In genomic region chr4:59462494-59462893, GRCm38 (mm10) we compare ENCODE assay signal across 15 mouse cellular contexts. TPM values are rescaled to one million over a fixed set of nuclear protein-coding genes. Genes with fewer than 3 reads are reported as not detected.
DNase-seq lines count a peak whose midpoint lies in the region; ATAC-seq and TF ChIP-seq lines count a peak whose summit lies in the region.
"Had no signal": no experiment of that assay in that cellular context is flagged by ENCODE, and none has a peak within 500 bp of the region (broad histone marks: within the 10 kb centered on the region; RNA-seq: fewer than 3 reads in every experiment).

No protein-coding gene starts in this region.

- TF ChIP-seq EP300 in stomach, postnatal 0 days (optimal IDR thresholded peaks at IDR 0.05): no peak

- TF ChIP-seq CTCF in stomach, postnatal 0 days (IDR thresholded peaks at IDR 0.05; ENCODE audit: low read depth): no peak
- TF ChIP-seq CTCF in lung, adult 2 months (IDR thresholded peaks at IDR 0.05; ENCODE audit: insufficient read depth, low read length): no peak

- H3K4me2 ChIP-seq in stomach, embryonic 16.5 days (ENCODE audit: low read depth, low read length): no peak overlapping the region
- no peak overlapping the region for H3K4me2 ChIP-seq in stomach, postnatal 0 days (replicated peaks; ENCODE audit: low read depth)
- H3K4me2 ChIP-seq in liver, embryonic 11.5 days: no peak overlapping the region
- H3K4me2 ChIP-seq: heart, embryonic 13.5 days; midbrain, embryonic 15.5 days; neural tube, embryonic 12.5 days had no signal

- WGBS in stomach, embryonic 16.5 days: 55% methylated on average over 6 of the region's 6 CpGs
- 58% methylated on average over 6 of the region's 6 CpGs for WGBS in stomach, postnatal 0 days
- WGBS in liver, embryonic 11.5 days: 72% methylated on average over 6 of the region's 6 CpGs
- WGBS in lung, adult 2 months: 64% methylated on average over 6 of the region's 6 CpGs

- no peak for TF ChIP-seq POLR2A in lung, adult 2 months (IDR thresholded peaks at IDR 0.05; ENCODE audit: borderline replicate concordance, extremely low read depth, low read depth, low read length)

- H3K4me3 ChIP-seq in stomach, embryonic 16.5 days (replicated peaks; ENCODE audit: low read length): no peak overlapping the region
- H3K4me3 ChIP-seq in stomach, postnatal 0 days (ENCODE audit: low read depth, low read length): no peak overlapping the region
- no peak overlapping the region for H3K4me3 ChIP-seq in liver, embryonic 11.5 days (ENCODE audit: low read depth, low read length)
- no peak overlapping the region for H3K4me3 ChIP-seq in lung, adult 2 months (replicated peaks; ENCODE audit: extremely low read depth, low read depth, low read length)
- H3K4me3 ChIP-seq: heart, embryonic 13.5 days; midbrain, embryonic 15.5 days; neural tube, embryonic 12.5 days had no signal

- H3K9ac ChIP-seq in stomach, embryonic 16.5 days (ENCODE audit: low read length): no peak overlapping the region
- no peak overlapping the region for H3K9ac ChIP-seq in stomach, postnatal 0 days (ENCODE audit: low read length)
- H3K9ac ChIP-seq in liver, embryonic 11.5 days (ENCODE audit: low read depth, low read length): no peak overlapping the region
- H3K9ac ChIP-seq: heart, embryonic 13.5 days; midbrain, embryonic 15.5 days; neural tube, embryonic 12.5 days had no signal

- no peaks in the 10 kb centered on the region for H3K27me3 ChIP-seq in stomach, embryonic 16.5 days (ENCODE audit: control insufficient read depth, insufficient read depth, low read length)
- no peaks in the 10 kb centered on the region for H3K27me3 ChIP-seq in stomach, postnatal 0 days (ENCODE audit: control insufficient read depth, insufficient read depth, low read length)
- no peaks in the 10 kb centered on the region for H3K27me3 ChIP-seq in liver, embryonic 11.5 days (replicated peaks; ENCODE audit: control insufficient read depth, insufficient read depth, low read length)
- H3K27me3 ChIP-seq: heart, embryonic 13.5 days; midbrain, embryonic 15.5 days; neural tube, embryonic 12.5 days had no signal

- peaks cover 16% of the 10 kb centered on the region for H3K4me1 ChIP-seq in stomach, embryonic 16.5 days (ENCODE audit: control insufficient read depth, insufficient read depth, low read length)
- no peaks in the 10 kb centered on the region for H3K4me1 ChIP-seq in stomach, postnatal 0 days (replicated peaks; ENCODE audit: control insufficient read depth, insufficient read depth)
- peaks cover 12% of the 10 kb centered on the region; the same call in 1 of the 2 replicates for H3K4me1 ChIP-seq in liver, embryonic 11.5 days (replicated peaks; ENCODE audit: control insufficient read depth, insufficient read depth, low read length)
- H3K4me1 ChIP-seq in lung, adult 2 months (ENCODE audit: control insufficient read depth, insufficient read depth, low read length): no peaks in the 10 kb centered on the region
- H3K4me1 ChIP-seq: midbrain, embryonic 15.5 days; neural tube, embryonic 12.5 days had no signal

- no peaks in the 10 kb centered on the region for H3K36me3 ChIP-seq in stomach, embryonic 16.5 days (ENCODE audit: control insufficient read depth, insufficient read depth, low read length)
- H3K36me3 ChIP-seq in stomach, postnatal 0 days (ENCODE audit: control insufficient read depth, insufficient read depth, low read length): no peaks in the 10 kb centered on the region
- no peaks in the 10 kb centered on the region for H3K36me3 ChIP-seq in liver, embryonic 11.5 days (ENCODE audit: control insufficient read depth, insufficient read depth, low read length)
- H3K36me3 ChIP-seq: heart, embryonic 13.5 days; midbrain, embryonic 15.5 days; neural tube, embryonic 12.5 days had no signal

- H3K9me3 ChIP-seq in stomach, embryonic 16.5 days (replicated peaks; ENCODE audit: control insufficient read depth, low read length): no peaks in the 10 kb centered on the region
- H3K9me3 ChIP-seq in stomach, postnatal 0 days (ENCODE audit: control insufficient read depth, low read length): no peaks in the 10 kb centered on the region
- no peaks in the 10 kb centered on the region for H3K9me3 ChIP-seq in liver, embryonic 11.5 days (ENCODE audit: control insufficient read depth, low read length)
- H3K9me3 ChIP-seq: heart, embryonic 13.5 days; midbrain, embryonic 15.5 days; neural tube, embryonic 12.5 days had no signal

- DNase-seq in stomach, postnatal 0 days (ENCODE audit: low spot score): no peak
- DNase-seq in layer of hippocampus, adult 8-10 months (ENCODE audit: low spot score in 2 of 2): peak; percentile 71 to 73
- DNase-seq in left cerebral cortex, postnatal 25 days (ENCODE audit: low spot score in 2 of 2): peak; percentile 62 to 88
- DNase-seq in lung, postnatal 36 days: no peak
- no peak for DNase-seq in liver, embryonic 11.5 days (ENCODE audit: low spot score)
- no peak for DNase-seq in lung, adult 2 months
- DNase-seq: adrenal gland, postnatal 25 days; cerebellum, postnatal 25 days; gastrocnemius, postnatal 14 days; kidney, adult 18-20 months had no signal

- H3K27ac ChIP-seq in stomach, embryonic 16.5 days (ENCODE audit: low read length): no peak overlapping the region
- H3K27ac ChIP-seq in stomach, postnatal 0 days (replicated peaks): no peak overlapping the region
- H3K27ac ChIP-seq in liver, embryonic 11.5 days (ENCODE audit: low read depth, low read length): no peak overlapping the region
- H3K27ac ChIP-seq: heart, embryonic 13.5 days; midbrain, embryonic 15.5 days; neural tube, embryonic 12.5 days had no signal

- intact Hi-C loops in left cerebral cortex, postnatal 25 days (cut with DNase I): loop anchor here (2.0 kb wide), 1 partner anchor 78 kb away; no protein-coding TSS in a partner anchor

- ATAC-seq in stomach, embryonic 16.5 days (ENCODE audit: insufficient read depth, low FRiP score): peak; percentile 57; the same call in 1 of the 2 replicates
- ATAC-seq in stomach, postnatal 0 days (ENCODE audit: low FRiP score, low TSS enrichment): no peak
- no peak for ATAC-seq in liver, embryonic 11.5 days (replicated peaks; ENCODE audit: low FRiP score)
- ATAC-seq: lung, postnatal 0 days; midbrain, embryonic 15.5 days had no signal

RNA-seq across cellular contexts. Expression of gene Susd1, which starts 24.1 kb away (rescaled TPM):
- polyA plus RNA-seq in stomach, embryonic 16.5 days (2015; fragmentation: Nextera tagmentation; extraction: Ambion mirVana): 8.3 and 11.8 TPM in 2 replicates
- 3.2 and 3.4 TPM in 2 replicates for polyA plus RNA-seq in stomach, postnatal 0 days (2015; fragmentation: Nextera tagmentation; extraction: Ambion mirVana)
- total RNA-seq in layer of hippocampus, adult 8-10 months (2022): 10 to 100 TPM in 2 of 4 experiments, 1 to 10 TPM in 2; 8.3 to 11.1 (median 10.1) TPM
- total RNA-seq in left cerebral cortex, postnatal 25 days (2021): 1 to 10 TPM; 7.0 to 9.1 TPM
- 15.8 and 20.8 TPM in 2 replicates for polyA plus RNA-seq in liver, embryonic 11.5 days (2014; fragmentation: Nextera tagmentation; extraction: Ambion mirVana)
- 1.9 and 3.1 TPM in 2 replicates for polyA plus RNA-seq in lung, adult 2 months (2012; rRNA removed)

Comparison
In these comparisons a context has a peak if more than half of its experiments do, and no peak if none do; other contexts are left out.
1. DNase-seq: peak in layer of hippocampus, adult 8-10 months (2 of 2) and left cerebral cortex, postnatal 25 days (2 of 2); none in stomach, postnatal 0 days (single experiment), lung, postnatal 36 days (single experiment), liver, embryonic 11.5 days (single experiment) and lung, adult 2 months (single experiment).